Mouse (Mus musculus): ENCODE data around the gene Sult3a2. TPM values are rescaled to one million over a fixed set of nuclear protein-coding genes. Genes with fewer than 3 reads are reported as not detected.
"Not testable (repeated sequence)": the region's sequence is repeated elsewhere in the genome, so short reads cannot be mapped to it uniquely, and the experiment has no call there.

Sult3a2 gene
- polyA plus RNA-seq, 1 experiment from 2014 or later: not detected

DNA sequence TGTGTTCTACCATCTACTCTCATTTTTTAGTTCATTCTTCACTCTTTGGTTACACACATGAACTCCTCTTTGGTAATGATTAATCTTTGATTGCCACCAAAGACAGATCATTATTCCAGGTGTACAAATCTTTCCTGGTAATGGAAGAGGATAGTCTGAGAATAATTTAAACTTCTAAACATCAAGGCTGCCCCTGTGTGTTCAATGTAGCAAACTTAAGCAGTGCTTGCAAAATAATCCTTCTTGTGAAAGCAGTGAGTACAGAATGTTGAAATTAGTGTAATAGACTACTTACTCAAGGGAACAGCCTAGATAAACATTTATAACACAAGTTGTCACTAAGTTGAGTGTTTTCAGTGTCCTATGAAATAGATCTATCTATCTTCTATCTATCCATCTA, 1.0 kb upstream of the Sult3a2 start:
- ATAC-seq (ENCODE audit: insufficient number of reproducible peaks, low FRiP score, low TSS enrichment, low read depth) (no peak), DNase-seq (ENCODE audit: low spot score) (no peak)
- Histone ChIP-seq H3K4me3 (ENCODE audit: low read depth, low read length) (no peak overlapping the region), H3K36me3 (ENCODE audit: control insufficient read depth, insufficient read depth, low read length) (no peaks in the 10 kb centered on the region), H3K9ac (ENCODE audit: low read length) (no peak overlapping the region), H3K4me1 (ENCODE audit: control insufficient read depth, insufficient read depth, low read length) (no peaks in the 10 kb centered on the region), H3K9me3 (ENCODE audit: control insufficient read depth, low read length) (no peaks in the 10 kb centered on the region), H3K27ac (replicated peaks; ENCODE audit: low read depth, low read length) (no peak overlapping the region), H3K4me2 (ENCODE audit: low read depth, severe bottlenecking) (no peak overlapping the region), H3K27me3 (ENCODE audit: control insufficient read depth, insufficient read depth, low read length) (no peaks in the 10 kb centered on the region)

DNA sequence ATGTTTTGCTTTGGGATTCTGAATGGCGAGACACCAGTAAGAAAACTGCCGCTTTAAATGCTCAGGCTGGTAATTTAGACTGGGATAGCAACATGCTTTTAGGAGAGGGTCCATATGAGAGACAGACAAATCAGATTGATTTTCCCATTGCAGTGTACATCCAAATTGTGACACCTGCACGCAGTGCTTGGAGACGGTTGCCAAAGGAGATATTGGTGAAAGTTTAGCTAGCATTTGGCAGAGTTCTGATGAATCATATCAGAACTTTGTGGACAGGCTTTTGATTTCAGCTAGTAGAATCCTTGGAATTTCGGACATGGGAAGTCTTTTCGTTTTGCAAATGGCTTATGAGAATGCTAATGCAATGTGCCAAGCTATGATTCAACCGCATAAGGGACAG, 51.3 kb downstream of the Sult3a2 start:
- H3K9me3 ChIP-seq (ENCODE audit: control insufficient read depth, low read length); H3K27ac ChIP-seq (replicated peaks; ENCODE audit: low read depth, low read length); H3K9ac ChIP-seq (ENCODE audit: low read length); ATAC-seq (ENCODE audit: insufficient number of reproducible peaks, low FRiP score, low TSS enrichment, low read depth); H3K27me3 ChIP-seq (ENCODE audit: control insufficient read depth, insufficient read depth, low read length); H3K36me3 ChIP-seq (ENCODE audit: control insufficient read depth, insufficient read depth, low read length); H3K4me1 ChIP-seq (ENCODE audit: control insufficient read depth, insufficient read depth, low read length); H3K4me3 ChIP-seq (ENCODE audit: low read depth, low read length); DNase-seq (ENCODE audit: low spot score); H3K4me2 ChIP-seq (ENCODE audit: low read depth, severe bottlenecking): not testable (repeated sequence)
- 92% methylated on average over 7 of the region's 7 CpGs for WGBS

DNA sequence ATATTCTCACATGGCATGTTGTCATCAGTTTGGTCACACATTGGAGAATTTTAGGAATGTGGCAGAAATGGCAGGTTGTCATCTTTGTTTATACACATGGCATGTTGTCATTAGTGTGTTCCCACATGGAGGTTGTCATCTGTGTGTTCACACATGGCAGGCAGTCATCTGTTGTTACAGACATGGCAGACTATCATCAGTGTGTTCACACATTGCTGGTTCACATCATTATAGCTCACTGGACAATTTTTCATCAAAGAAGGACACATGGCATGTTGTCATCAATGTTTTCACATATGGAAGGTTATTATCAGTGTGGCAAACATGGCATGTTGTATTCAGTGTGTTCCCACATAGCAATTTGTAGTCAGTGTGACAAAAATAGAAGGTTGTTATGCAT, 53.3 kb downstream of the Sult3a2 start:
- Histone ChIP-seq H3K36me3 (ENCODE audit: control insufficient read depth, insufficient read depth, low read length) (no peaks in the 10 kb centered on the region), H3K27me3 (ENCODE audit: control insufficient read depth, insufficient read depth, low read length) (no peaks in the 10 kb centered on the region), H3K4me1 (ENCODE audit: control insufficient read depth, insufficient read depth, low read length) (no peaks in the 10 kb centered on the region), H3K4me2 (ENCODE audit: low read depth, severe bottlenecking) (no peak overlapping the region), H3K9me3 (ENCODE audit: control insufficient read depth, low read length) (no peaks in the 10 kb centered on the region), H3K9ac (ENCODE audit: low read length) (no peak overlapping the region), H3K27ac (replicated peaks; ENCODE audit: low read depth, low read length) (no peak overlapping the region), H3K4me3 (ENCODE audit: low read depth, low read length) (no peak overlapping the region)
- DNase-seq (ENCODE audit: low spot score) (no peak), ATAC-seq (ENCODE audit: insufficient number of reproducible peaks, low FRiP score, low TSS enrichment, low read depth) (no peak)

DNA sequence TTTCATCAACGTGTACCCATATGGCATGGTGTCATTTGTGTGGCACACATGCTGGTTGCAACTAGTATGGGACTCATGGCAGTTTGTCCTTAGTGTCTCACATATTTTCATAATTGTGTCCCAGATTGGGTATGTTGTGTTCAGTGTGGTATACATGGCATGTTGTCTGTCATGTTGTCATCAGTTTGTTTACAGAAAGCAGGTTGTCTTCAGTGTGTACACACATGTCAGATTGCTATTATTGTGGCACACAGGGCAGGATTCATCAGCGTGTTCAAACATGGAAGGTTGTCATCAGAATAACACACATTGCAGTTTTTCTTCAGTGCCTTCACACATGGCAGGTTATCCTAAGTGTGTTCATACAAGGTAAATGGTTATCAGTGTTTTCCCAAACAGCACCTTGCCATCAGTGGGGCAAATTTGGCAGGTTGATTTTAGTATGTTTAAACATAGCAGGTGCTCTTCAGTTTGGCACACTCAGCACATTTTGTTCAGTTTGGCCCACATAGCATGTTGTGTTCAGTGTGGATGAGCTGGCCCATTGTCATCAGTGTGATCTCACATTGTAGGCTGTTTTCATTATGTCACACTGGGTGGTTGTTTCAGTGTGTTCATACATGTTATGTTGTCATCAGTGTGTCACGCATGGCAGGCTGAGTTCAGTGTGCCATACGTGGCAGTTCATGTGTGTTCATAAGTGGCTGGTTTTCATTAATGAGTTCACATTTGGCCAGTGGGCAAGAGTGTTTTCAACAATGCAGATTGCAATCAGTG, 53.9 kb downstream of the Sult3a2 start:
- Histone ChIP-seq H3K4me3 (ENCODE audit: low read depth, low read length) (no peak overlapping the region), H3K4me2 (ENCODE audit: low read depth, severe bottlenecking) (no peak overlapping the region), H3K4me1 (ENCODE audit: control insufficient read depth, insufficient read depth, low read length) (no peaks in the 10 kb centered on the region), H3K9me3 (ENCODE audit: control insufficient read depth, low read length) (no peaks in the 10 kb centered on the region), H3K9ac (ENCODE audit: low read length) (no peak overlapping the region), H3K27me3 (ENCODE audit: control insufficient read depth, insufficient read depth, low read length) (no peaks in the 10 kb centered on the region), H3K36me3 (ENCODE audit: control insufficient read depth, insufficient read depth, low read length) (no peaks in the 10 kb centered on the region), H3K27ac (replicated peaks; ENCODE audit: low read depth, low read length) (no peak overlapping the region)
- DNase-seq (ENCODE audit: low spot score) (no peak), ATAC-seq (ENCODE audit: insufficient number of reproducible peaks, low FRiP score, low TSS enrichment, low read depth) (no peak)
- WGBS: 90% methylated on average over 4 of the region's 4 CpGs

DNA sequence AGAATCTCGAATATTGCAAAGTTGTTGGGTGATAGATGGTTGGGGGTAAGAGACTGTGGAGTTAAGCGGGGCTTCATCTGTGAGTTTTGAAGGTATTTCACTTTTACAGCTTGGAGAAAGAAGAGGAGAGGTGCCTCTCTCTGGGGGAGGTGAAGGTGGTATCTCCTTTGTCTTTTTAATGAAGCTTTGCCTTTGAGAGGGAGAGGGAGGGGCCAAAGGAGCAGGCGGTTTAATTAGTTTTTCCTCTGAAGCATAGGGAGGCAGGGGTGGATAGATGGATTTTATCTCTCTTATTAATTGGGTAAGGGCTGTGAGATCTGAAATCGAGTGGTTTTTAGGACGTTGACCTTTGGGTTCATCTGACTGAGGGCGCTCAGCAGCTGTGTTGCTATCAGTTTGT, 62.7 kb downstream of the Sult3a2 start:
- no peak overlapping the region for H3K4me2 ChIP-seq (ENCODE audit: low read depth, severe bottlenecking)
- 47% methylated on average over 6 of the region's 6 CpGs for WGBS
- no peak overlapping the region for H3K4me3 ChIP-seq (ENCODE audit: low read depth, low read length)
- H3K36me3 ChIP-seq (ENCODE audit: control insufficient read depth, insufficient read depth, low read length): no peaks in the 10 kb centered on the region
- H3K9me3 ChIP-seq (ENCODE audit: control insufficient read depth, low read length): 0 out of 2 replicates have a peak, but pooled peaks cover 3% of the 10 kb centered on the region
- no peaks in the 10 kb centered on the region for H3K4me1 ChIP-seq (ENCODE audit: control insufficient read depth, insufficient read depth, low read length)
- H3K9ac ChIP-seq (ENCODE audit: low read length): no peak overlapping the region
- no peak for DNase-seq (ENCODE audit: low spot score)
- ATAC-seq (ENCODE audit: insufficient number of reproducible peaks, low FRiP score, low TSS enrichment, low read depth): no peak
- H3K27me3 ChIP-seq (ENCODE audit: control insufficient read depth, insufficient read depth, low read length): no peaks in the 10 kb centered on the region
- no peak overlapping the region for H3K27ac ChIP-seq (replicated peaks; ENCODE audit: low read depth, low read length)

DNA sequence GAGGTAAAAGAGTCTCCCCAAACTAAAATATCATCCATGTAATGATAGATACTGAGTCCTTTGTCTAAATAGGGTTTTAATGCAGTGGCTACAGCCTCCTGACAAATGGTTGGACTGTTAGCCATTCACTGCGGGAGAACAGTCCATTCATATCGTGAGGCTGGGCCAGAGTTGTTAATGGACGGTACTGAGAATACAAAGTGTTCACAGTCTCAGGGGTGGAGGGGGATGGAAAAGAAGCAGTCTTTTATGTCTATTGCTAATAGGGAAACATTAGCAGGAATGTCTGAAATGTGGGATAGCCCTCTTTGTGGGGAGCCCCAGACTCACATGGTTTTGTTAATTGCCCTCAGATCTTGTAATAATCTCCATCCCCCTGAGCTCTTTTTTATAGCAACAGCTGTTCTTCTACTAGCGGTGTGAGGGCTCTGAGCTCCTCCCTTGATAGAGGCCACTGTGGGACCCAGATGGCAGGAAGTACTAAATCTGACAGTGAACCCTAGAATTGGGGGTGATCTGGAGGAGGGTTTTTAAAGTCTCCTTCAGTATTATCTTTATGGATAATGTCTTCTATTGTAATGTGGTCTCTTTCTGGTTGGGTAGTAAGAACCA, 64.6 kb downstream of the Sult3a2 start:
- WGBS: 44% methylated on average over 4 of the region's 4 CpGs
- ATAC-seq (ENCODE audit: insufficient number of reproducible peaks, low FRiP score, low TSS enrichment, low read depth): no peak

More for the DNA sequence above, 64.6 kb downstream of the Sult3a2 start:
- H3K4me3 ChIP-seq (ENCODE audit: low read depth, low read length): no peak overlapping the region
- H3K27me3 ChIP-seq (ENCODE audit: control insufficient read depth, insufficient read depth, low read length): no peaks in the 10 kb centered on the region
- DNase-seq (ENCODE audit: low spot score): no peak
- 0 out of 2 replicates have a peak, but pooled peaks cover 3% of the 10 kb centered on the region for H3K9me3 ChIP-seq (ENCODE audit: control insufficient read depth, low read length)
- H3K4me1 ChIP-seq (ENCODE audit: control insufficient read depth, insufficient read depth, low read length): no peaks in the 10 kb centered on the region
- H3K27ac ChIP-seq (replicated peaks; ENCODE audit: low read depth, low read length): no peak overlapping the region
- H3K4me2 ChIP-seq (ENCODE audit: low read depth, severe bottlenecking): no peak overlapping the region
- H3K36me3 ChIP-seq (ENCODE audit: control insufficient read depth, insufficient read depth, low read length): no peaks in the 10 kb centered on the region
- no peak overlapping the region for H3K9ac ChIP-seq (ENCODE audit: low read length)

Other genes starting within 250 kb of the Sult3a2 start
- gene Clvs2, start 161.9 kb downstream of the Sult3a2 start, polyA plus RNA-seq (2014; fragmentation: Nextera tagmentation; extraction: Ambion mirVana): not detected in 2 replicates
- not detected in 2 replicates for gene Sult3a1, start 71.0 kb upstream of the Sult3a2 start, polyA plus RNA-seq (2014; fragmentation: Nextera tagmentation; extraction: Ambion mirVana)
- not detected in 2 replicates for gene Rsph4a, start 118.4 kb upstream of the Sult3a2 start, polyA plus RNA-seq (2014; fragmentation: Nextera tagmentation; extraction: Ambion mirVana)
- 23.3 and 27.4 TPM in 2 replicates for gene Zup1, start 164.6 kb upstream of the Sult3a2 start, polyA plus RNA-seq (2014; fragmentation: Nextera tagmentation; extraction: Ambion mirVana)
- 170 and 176 TPM in 2 replicates for gene Rwdd1, start 232.9 kb upstream of the Sult3a2 start, polyA plus RNA-seq (2014; fragmentation: Nextera tagmentation; extraction: Ambion mirVana)

Data from limb, embryonic 11.5 days (tissue).